Mouse (Mus musculus): Measurements from ENCODE around the gene Il18rap.

DNA sequence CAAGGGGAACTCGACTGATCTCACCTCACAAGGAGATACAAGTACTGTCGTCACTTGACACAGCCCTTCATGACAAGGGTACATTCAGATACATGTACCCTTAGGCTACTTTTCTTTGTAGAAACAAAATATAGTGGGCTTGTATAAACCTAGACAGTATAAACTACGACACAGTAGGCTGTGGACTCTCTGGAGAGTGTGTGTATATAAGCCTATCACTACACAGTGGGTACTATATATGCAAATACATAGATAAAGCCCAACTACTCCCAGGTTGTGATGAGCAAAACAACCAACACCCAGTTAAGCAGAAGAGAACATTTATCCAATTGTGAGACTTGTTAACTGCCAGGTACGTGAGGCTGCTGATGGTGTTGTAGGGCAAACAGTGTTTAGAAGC lies 31.5 kb downstream of the Il18rap start:
- TF ChIP-seq CTCF (conservative IDR thresholded peaks at IDR 0.05; ENCODE audit: low read length) = no peak
- no peak for TF ChIP-seq POU5F1 (IDR thresholded peaks at IDR 0.05; ENCODE audit: borderline replicate concordance, low read length)
- TF ChIP-seq NANOG (IDR thresholded peaks at IDR 0.05; ENCODE audit: borderline replicate concordance, low read length) = no peak
